Mouse (Mus musculus) midbrain, embryonic 14.5 days (tissue): Measurements from ENCODE around the gene Cyp1a2. TPM values are rescaled to one million over a fixed set of nuclear protein-coding genes. Genes with fewer than 3 reads are reported as not detected.

Experiments used
- ATAC-seq: fragments of 200-750 bp; cut with Nextera tagmentation; 2 replicates; pipeline ENCODE4 v1.8.0; 2017; ENCODE audit warnings: moderate number of reproducible peaks, moderate library complexity; ENCODE audit not compliant: low FRiP score, low TSS enrichment
- DNase-seq: peaks from one replicate; pipeline ENCODE4 v3.0.0-alpha.2; 2015
- H3K27ac ChIP-seq: fragments of 300-500 bp; sonication (generic); replicated peaks from 2 replicates; pipeline ENCODE4 v1.5.1; 2014; ENCODE audit warnings: mild to moderate bottlenecking, low read depth, low read length, moderate library complexity
- H3K27me3 ChIP-seq: fragments of 300-500 bp; sonication (generic); 2 replicates; pipeline ENCODE4 v1.6.1; 2014; ENCODE audit warnings: low read length, control low read depth, mixed read lengths; ENCODE audit not compliant: control insufficient read depth, insufficient read depth
- H3K36me3 ChIP-seq: fragments of 300-500 bp; sonication (generic); 2 replicates; pipeline ENCODE4 v1.6.1; 2014; ENCODE audit warnings: low read length, control low read depth; ENCODE audit not compliant: control insufficient read depth, insufficient read depth
- H3K4me1 ChIP-seq: fragments of 300-500 bp; sonication (generic); 2 replicates; pipeline ENCODE4 v1.6.1; 2014; ENCODE audit warnings: mild to moderate bottlenecking, antibody characterized with exemption, low read length, control low read depth; ENCODE audit not compliant: control insufficient read depth, insufficient read depth
- H3K4me2 ChIP-seq: fragments of 300-500 bp; sonication (generic); 2 replicates; pipeline ENCODE4 v1.6.1; 2014; ENCODE audit warnings: mild to moderate bottlenecking, low read length, moderate library complexity
- H3K4me3 ChIP-seq: fragments of 300-500 bp; sonication (generic); replicated peaks from 2 replicates; pipeline ENCODE4 v1.5.1; 2014; ENCODE audit warnings: low read depth, low read length
- H3K9ac ChIP-seq: fragments of 300-500 bp; sonication (generic); replicated peaks from 2 replicates; pipeline ENCODE4 v1.6.1; 2014; ENCODE audit warnings: mild to moderate bottlenecking, low read length, moderate library complexity
- H3K9me3 ChIP-seq: fragments of 300-500 bp; sonication (generic); 2 replicates; pipeline ENCODE4 v1.6.1; 2016; ENCODE audit warnings: low read length, control low read depth, mixed read lengths; ENCODE audit not compliant: control insufficient read depth
- WGBS: fragments of 180-500 bp; shearing (Covaris S2); extraction: QIAGEN DNeasy Blood & Tissue Kit; methylation state at CpG from one replicate; pipeline ENCODE4 v1.1.7; 2014; 5-methylcytosine and 5-hydroxymethylcytosine counted together
- polyA plus RNA-seq: library from polyadenylated mRNA; unstranded; fragments of >200 nt; fragmentation: Nextera tagmentation; extraction: Ambion mirVana; gene quantifications from 2 replicates; pipeline ENCODE4 v1.2.1, GENCODE M21; 2014

Cyp1a2 gene
- not detected in 2 replicates for polyA plus RNA-seq

GRCm38 (mm10) chr9:57683520-57683919 is at the start of gene Cyp1a2:
Gene Cyp1a2 (minus strand): TSS chr9:57683703.
- WGBS: 78% methylated on average over 5 of the region's 5 CpGs
- Histone ChIP-seq H3K4me3 (no peak within 1 kb of the TSS), H3K9me3 (no peaks in the 10 kb centered on the region), H3K4me1 (no peaks in the 10 kb centered on the region), H3K4me2 (no peak within 1 kb of the TSS), H3K9ac (no peak within 1 kb of the TSS), H3K36me3 (no peaks in the 10 kb centered on the region), H3K27ac (no peak within 1 kb of the TSS), H3K27me3 (no peaks in the 10 kb centered on the region)
- no peak for DNase-seq
- ATAC-seq: no peak

GRCm38 (mm10) chr9:57728312-57728711 is 44.8 kb upstream of the Cyp1a2 start:
- H3K27ac ChIP-seq: no peak overlapping the region
- H3K4me2 ChIP-seq: no peak overlapping the region
- no peaks in the 10 kb centered on the region for H3K4me1 ChIP-seq
- 100% methylated on average over 1 of the region's 1 CpGs for WGBS
- no peaks in the 10 kb centered on the region for H3K27me3 ChIP-seq
- H3K4me3 ChIP-seq: no peak overlapping the region
- no peak overlapping the region for H3K9ac ChIP-seq
- H3K36me3 ChIP-seq: peaks cover 34% of the 10 kb centered on the region
- no peaks in the 10 kb centered on the region for H3K9me3 ChIP-seq
- no peak for DNase-seq
- ATAC-seq: no peak

GRCm38 (mm10) chr9:57724701-57725100 is 41.2 kb upstream of the Cyp1a2 start:
- peaks cover 51% of the 10 kb centered on the region for H3K36me3 ChIP-seq
- no peaks in the 10 kb centered on the region for H3K9me3 ChIP-seq
- no peaks in the 10 kb centered on the region for H3K27me3 ChIP-seq
- H3K4me2 ChIP-seq: no peak overlapping the region
- H3K9ac ChIP-seq: no peak overlapping the region
- no peak overlapping the region for H3K27ac ChIP-seq
- DNase-seq (no peak), ATAC-seq (no peak)
- no peak overlapping the region for H3K4me3 ChIP-seq
- no peaks in the 10 kb centered on the region for H3K4me1 ChIP-seq
- 98% methylated on average over 3 of the region's 3 CpGs for WGBS

- peaks cover 48% of the 10 kb centered on the region for H3K36me3 ChIP-seq
- H3K9me3 ChIP-seq: no peaks in the 10 kb centered on the region
- WGBS: 91% methylated on average over 5 of the region's 5 CpGs
- H3K27me3 ChIP-seq: no peaks in the 10 kb centered on the region
- no peak overlapping the region for H3K4me3 ChIP-seq
- no peak overlapping the region for H3K9ac ChIP-seq
- DNase-seq (no peak), ATAC-seq (no peak)
- no peaks in the 10 kb centered on the region for H3K4me1 ChIP-seq
- no peak overlapping the region for H3K4me2 ChIP-seq
- H3K27ac ChIP-seq: no peak overlapping the region
Measured at GRCm38 (mm10) chr9:57723796-57724195, 40.3 kb upstream of the Cyp1a2 start.

GRCm38 (mm10) chr9:57723315-57723715 is 39.8 kb upstream of the Cyp1a2 start:
- H3K4me2 ChIP-seq: no peak overlapping the region
- peak; percentile 36 for DNase-seq
- no peaks in the 10 kb centered on the region for H3K9me3 ChIP-seq
- peaks cover 53% of the 10 kb centered on the region for H3K36me3 ChIP-seq
- H3K4me1 ChIP-seq: no peaks in the 10 kb centered on the region
- no peak for ATAC-seq
- no peak overlapping the region for H3K9ac ChIP-seq
- H3K27ac ChIP-seq: no peak overlapping the region
- H3K27me3 ChIP-seq: no peaks in the 10 kb centered on the region
- 84% methylated on average over 5 of the region's 5 CpGs for WGBS
- H3K4me3 ChIP-seq: no peak overlapping the region

- no peaks in the 10 kb centered on the region for H3K27me3 ChIP-seq
- no peak for ATAC-seq
- no peak overlapping the region for H3K9ac ChIP-seq
- H3K27ac ChIP-seq: no peak overlapping the region
- no peak overlapping the region for H3K4me3 ChIP-seq
- DNase-seq: no peak
- H3K36me3 ChIP-seq: peaks cover 53% of the 10 kb centered on the region
- H3K9me3 ChIP-seq: no peaks in the 10 kb centered on the region
- no peak overlapping the region for H3K4me2 ChIP-seq
- 88% methylated on average over 1 of the region's 1 CpGs for WGBS
- no peaks in the 10 kb centered on the region for H3K4me1 ChIP-seq
Measured at GRCm38 (mm10) chr9:57722371-57722770, 38.9 kb upstream of the Cyp1a2 start.

GRCm38 (mm10) chr9:57720736-57721135 is 37.2 kb upstream of the Cyp1a2 start:
- Histone ChIP-seq H3K27me3 (no peaks in the 10 kb centered on the region), H3K27ac (no peak overlapping the region), H3K4me1 (no peaks in the 10 kb centered on the region), H3K9me3 (no peaks in the 10 kb centered on the region), H3K4me2 (no peak overlapping the region), H3K36me3 (peaks cover 54% of the 10 kb centered on the region), H3K9ac (no peak overlapping the region), H3K4me3 (no peak overlapping the region)
- 93% methylated on average over 3 of the region's 3 CpGs for WGBS
- DNase-seq: no peak
- ATAC-seq: no peak

GRCm38 (mm10) chr9:57718408-57718807 is 34.9 kb upstream of the Cyp1a2 start:
- DNase-seq (no peak), ATAC-seq (no peak)
- no peak overlapping the region for H3K9ac ChIP-seq
- no peak overlapping the region for H3K4me2 ChIP-seq
- H3K4me1 ChIP-seq: no peaks in the 10 kb centered on the region
- peaks cover 74% of the 10 kb centered on the region for H3K36me3 ChIP-seq
- 91% methylated on average over 7 of the region's 7 CpGs for WGBS
- no peaks in the 10 kb centered on the region for H3K27me3 ChIP-seq
- no peaks in the 10 kb centered on the region for H3K9me3 ChIP-seq
- no peak overlapping the region for H3K27ac ChIP-seq
- no peak overlapping the region for H3K4me3 ChIP-seq

- no peaks in the 10 kb centered on the region for H3K27me3 ChIP-seq
- no peaks in the 10 kb centered on the region for H3K9me3 ChIP-seq
- 77% methylated on average over 2 of the region's 2 CpGs for WGBS
- H3K4me1 ChIP-seq: peaks cover 10% of the 10 kb centered on the region
- DNase-seq: no peak
- no peak for ATAC-seq
- H3K4me2 ChIP-seq: no peak overlapping the region
- H3K27ac ChIP-seq: no peak overlapping the region
- H3K4me3 ChIP-seq: no peak overlapping the region
- no peak overlapping the region for H3K9ac ChIP-seq
- H3K36me3 ChIP-seq: peaks cover 46% of the 10 kb centered on the region
Measured at GRCm38 (mm10) chr9:57712194-57712593, 28.7 kb upstream of the Cyp1a2 start.
